Mouse (Mus musculus): Measurements from ENCODE around the gene Med12l. TPM values are rescaled to one million over a fixed set of nuclear protein-coding genes. Genes with fewer than 3 reads are reported as not detected.
A peak's percentile ranks its signal among the peaks of the same experiment; 100 is the strongest.
"Not testable (repeated sequence)": the region's sequence is repeated elsewhere in the genome, so short reads cannot be mapped to it uniquely, and the experiment has no call there.

Gene Med12l
- polyA plus RNA-seq, 1 experiment from 2014 or later: 4.5 TPM

GRCm38 (mm10) chr3:59135911-59136653 lies 130.5 kb downstream of the Med12l start:
- no peak overlapping the region for H3K4me2 ChIP-seq (replicated peaks)
- H3K9ac ChIP-seq: no peak overlapping the region
- H3K4me3 ChIP-seq: no peak overlapping the region
- 82% methylated on average over 5 of the region's 5 CpGs for WGBS
- no peaks in the 10 kb centered on the region for H3K36me3 ChIP-seq
- H3K27me3 ChIP-seq (replicated peaks): no peaks in the 10 kb centered on the region
- no peak overlapping the region for H3K27ac ChIP-seq
- H3K4me1 ChIP-seq: no peaks in the 10 kb centered on the region
- no peak for ATAC-seq (ENCODE audit: low FRiP score, low read depth)
- H3K9me3 ChIP-seq: no peaks in the 10 kb centered on the region

GRCm38 (mm10) chr3:59138946-59139468 lies 133.4 kb downstream of the Med12l start:
- no peak overlapping the region for H3K4me3 ChIP-seq
- H3K9ac ChIP-seq: no peak overlapping the region
- 67% methylated on average over 12 of the region's 12 CpGs for WGBS
- H3K9me3 ChIP-seq: no peaks in the 10 kb centered on the region
- ATAC-seq (ENCODE audit: low FRiP score, low read depth): 0 out of 2 replicates have a peak, but pooled peaks have one; percentile 44
- H3K4me1 ChIP-seq: no peaks in the 10 kb centered on the region
- no peaks in the 10 kb centered on the region for H3K27me3 ChIP-seq (replicated peaks)
- no peaks in the 10 kb centered on the region for H3K36me3 ChIP-seq
- no peak overlapping the region for H3K27ac ChIP-seq
- H3K4me2 ChIP-seq (replicated peaks): no peak overlapping the region

- Histone ChIP-seq H3K9me3 (no peaks in the 10 kb centered on the region), H3K4me2 (replicated peaks) (no peak overlapping the region), H3K27me3 (replicated peaks) (no peaks in the 10 kb centered on the region), H3K4me1 (no peaks in the 10 kb centered on the region), H3K4me3 (no peak overlapping the region), H3K9ac (no peak overlapping the region), H3K36me3 (no peaks in the 10 kb centered on the region), H3K27ac (no peak overlapping the region)
- no peak for ATAC-seq (ENCODE audit: low FRiP score, low read depth)
Observed at GRCm38 (mm10) chr3:59139651-59140051, 134.0 kb downstream of the Med12l start.

GRCm38 (mm10) chr3:59140115-59140514 lies 134.5 kb downstream of the Med12l start:
- Histone ChIP-seq H3K9ac (no peak overlapping the region), H3K36me3 (no peaks in the 10 kb centered on the region), H3K4me2 (replicated peaks) (no peak overlapping the region), H3K9me3 (no peaks in the 10 kb centered on the region), H3K27me3 (replicated peaks) (no peaks in the 10 kb centered on the region), H3K4me1 (no peaks in the 10 kb centered on the region), H3K27ac (no peak overlapping the region), H3K4me3 (no peak overlapping the region)
- 88% methylated on average over 2 of the region's 2 CpGs for WGBS
- ATAC-seq (ENCODE audit: low FRiP score, low read depth): no peak

GRCm38 (mm10) chr3:59140941-59141340 lies 135.3 kb downstream of the Med12l start:
- H3K27me3 ChIP-seq (replicated peaks); H3K4me1 ChIP-seq; ATAC-seq (ENCODE audit: low FRiP score, low read depth); H3K9me3 ChIP-seq; H3K27ac ChIP-seq; H3K4me2 ChIP-seq (replicated peaks); H3K36me3 ChIP-seq; H3K9ac ChIP-seq; H3K4me3 ChIP-seq: not testable (repeated sequence)
- 86% methylated on average over 4 of the region's 4 CpGs for whole genome bisulfite sequencing

GRCm38 (mm10) chr3:59141507-59142305 lies 136.1 kb downstream of the Med12l start:
- Histone ChIP-seq H3K27me3 (replicated peaks) (no peaks in the 10 kb centered on the region), H3K27ac (no peak overlapping the region), H3K4me3 (no peak overlapping the region), H3K4me1 (no peaks in the 10 kb centered on the region), H3K36me3 (no peaks in the 10 kb centered on the region), H3K9ac (no peak overlapping the region), H3K9me3 (no peaks in the 10 kb centered on the region), H3K4me2 (replicated peaks) (no peak overlapping the region)
- 89% methylated on average over 8 of the region's 8 CpGs for WGBS
- no peak for ATAC-seq (ENCODE audit: low FRiP score, low read depth)

GRCm38 (mm10) chr3:59145194-59145593 lies 139.6 kb downstream of the Med12l start:
- no peak overlapping the region for H3K4me3 ChIP-seq
- ATAC-seq (ENCODE audit: low FRiP score, low read depth): no peak
- no peak overlapping the region for H3K9ac ChIP-seq
- no peak overlapping the region for H3K4me2 ChIP-seq (replicated peaks)
- no peaks in the 10 kb centered on the region for H3K4me1 ChIP-seq
- no peak overlapping the region for H3K27ac ChIP-seq
- WGBS: 74% methylated on average over 5 of the region's 5 CpGs
- H3K9me3 ChIP-seq: no peaks in the 10 kb centered on the region
- H3K27me3 ChIP-seq (replicated peaks): no peaks in the 10 kb centered on the region
- no peaks in the 10 kb centered on the region for H3K36me3 ChIP-seq

GRCm38 (mm10) chr3:59149646-59150045 lies 144.0 kb downstream of the Med12l start:
- Histone ChIP-seq H3K9ac (no peak overlapping the region), H3K36me3 (no peaks in the 10 kb centered on the region), H3K27ac (no peak overlapping the region), H3K4me3 (no peak overlapping the region), H3K4me2 (replicated peaks) (no peak overlapping the region), H3K27me3 (replicated peaks) (no peaks in the 10 kb centered on the region), H3K9me3 (no peaks in the 10 kb centered on the region), H3K4me1 (no peaks in the 10 kb centered on the region)
- no peak for ATAC-seq (ENCODE audit: low FRiP score, low read depth)

DNA sequence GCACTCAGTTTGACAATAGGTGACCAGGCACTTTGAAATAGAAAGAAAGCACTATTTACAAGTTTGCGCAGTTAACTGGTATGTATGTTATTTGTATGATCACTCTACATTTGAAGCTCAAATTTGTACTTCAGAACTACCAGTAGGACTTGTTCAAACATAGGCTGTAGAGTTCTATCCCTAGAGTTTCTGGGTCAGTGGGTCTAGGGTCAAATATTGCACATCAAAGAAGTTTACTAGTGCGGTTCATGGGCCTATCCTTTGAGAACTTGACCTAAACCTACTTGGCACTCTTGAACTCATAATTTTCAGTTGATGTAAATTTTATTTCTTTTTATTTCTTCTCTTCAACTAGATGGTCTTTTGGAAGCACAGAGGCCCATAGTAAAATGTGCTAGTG lies 145.0 kb downstream of the Med12l start:
- H3K4me3 ChIP-seq: no peak overlapping the region
- H3K4me2 ChIP-seq (replicated peaks): no peak overlapping the region
- H3K9me3 ChIP-seq: no peaks in the 10 kb centered on the region
- H3K9ac ChIP-seq: no peak overlapping the region
- H3K27ac ChIP-seq: no peak overlapping the region
- H3K4me1 ChIP-seq: no peaks in the 10 kb centered on the region
- H3K36me3 ChIP-seq: no peaks in the 10 kb centered on the region
- no peak for ATAC-seq (ENCODE audit: low FRiP score, low read depth)
- no peaks in the 10 kb centered on the region for H3K27me3 ChIP-seq (replicated peaks)
- WGBS: 96% methylated on average over 2 of the region's 2 CpGs

GRCm38 (mm10) chr3:59153424-59153823 lies 147.8 kb downstream of the Med12l start, which contains the start of gene P2ry14:
Gene P2ry14, minus strand, starts transcription at chr3:59153618.
- H3K9ac ChIP-seq: no peak within 1 kb of the TSS
- no peak for ATAC-seq (ENCODE audit: low FRiP score, low read depth)
- no peak within 1 kb of the TSS for H3K4me3 ChIP-seq
- no peaks in the 10 kb centered on the region for H3K4me1 ChIP-seq
- H3K36me3 ChIP-seq: no peaks in the 10 kb centered on the region
- no peak within 1 kb of the TSS for H3K27ac ChIP-seq
- H3K9me3 ChIP-seq: no peaks in the 10 kb centered on the region
- no peaks in the 10 kb centered on the region for H3K27me3 ChIP-seq (replicated peaks)
- H3K4me2 ChIP-seq (replicated peaks): no peak within 1 kb of the TSS
- WGBS: 82% methylated on average over 5 of the region's 5 CpGs

GRCm38 (mm10) chr3:59154888-59155287 lies 149.3 kb downstream of the Med12l start:
- 79% methylated on average over 2 of the region's 2 CpGs for WGBS
- no peak for ATAC-seq (ENCODE audit: low FRiP score, low read depth)
- no peak overlapping the region for H3K4me3 ChIP-seq
- H3K4me2 ChIP-seq (replicated peaks): no peak overlapping the region
- no peaks in the 10 kb centered on the region for H3K9me3 ChIP-seq
- no peaks in the 10 kb centered on the region for H3K27me3 ChIP-seq (replicated peaks)
- H3K4me1 ChIP-seq: no peaks in the 10 kb centered on the region
- no peak overlapping the region for H3K27ac ChIP-seq
- no peaks in the 10 kb centered on the region for H3K36me3 ChIP-seq
- no peak overlapping the region for H3K9ac ChIP-seq

GRCm38 (mm10) chr3:59155404-59155803 lies 149.8 kb downstream of the Med12l start:
- no peak overlapping the region for H3K4me3 ChIP-seq
- no peaks in the 10 kb centered on the region for H3K36me3 ChIP-seq
- no peaks in the 10 kb centered on the region for H3K27me3 ChIP-seq (replicated peaks)
- WGBS: 95% methylated on average over 6 of the region's 6 CpGs
- no peak overlapping the region for H3K27ac ChIP-seq
- H3K4me1 ChIP-seq: no peaks in the 10 kb centered on the region
- no peak overlapping the region for H3K4me2 ChIP-seq (replicated peaks)
- no peak overlapping the region for H3K9ac ChIP-seq
- H3K9me3 ChIP-seq: no peaks in the 10 kb centered on the region
- ATAC-seq (ENCODE audit: low FRiP score, low read depth): no peak

Measured in neural tube, embryonic 12.5 days (tissue).